Mouse (Mus musculus) intestine, embryonic 15.5 days (tissue): ENCODE measurements around the gene Mmp24. TPM values are rescaled to one million over a fixed set of nuclear protein-coding genes. Genes with fewer than 3 reads are reported as not detected.

Experiments
- ATAC-seq: fragments of 200-750 bp; cut with Nextera tagmentation; 2 replicates; pipeline ENCODE4 v1.8.0; 2017; ENCODE audit warnings: moderate TSS enrichment, moderate library complexity
- H3K27ac ChIP-seq: fragments of 300-500 bp; sonication (generic); 2 replicates; pipeline ENCODE4 v1.5.1; 2015; ENCODE audit warnings: mild to moderate bottlenecking, inconsistent platforms
- H3K27me3 ChIP-seq: fragments of 300-500 bp; sonication (generic); replicated peaks from 2 replicates; pipeline ENCODE4 v1.6.1; 2015; ENCODE audit warnings: inconsistent platforms
- H3K36me3 ChIP-seq: fragments of 300-500 bp; sonication (generic); 2 replicates; pipeline ENCODE4 v1.6.1; 2015; ENCODE audit warnings: inconsistent platforms
- H3K4me1 ChIP-seq: fragments of 300-500 bp; sonication (generic); replicated peaks from 2 replicates; pipeline ENCODE4 v1.6.1; 2015; ENCODE audit warnings: inconsistent platforms
- H3K4me2 ChIP-seq: fragments of 300-500 bp; sonication (generic); replicated peaks from 2 replicates; pipeline ENCODE4 v1.6.1; 2015; ENCODE audit warnings: mild to moderate bottlenecking, inconsistent platforms
- H3K4me3 ChIP-seq: fragments of 300-500 bp; sonication (generic); replicated peaks from 2 replicates; pipeline ENCODE4 v1.5.1; 2015; ENCODE audit warnings: inconsistent platforms
- H3K9ac ChIP-seq: fragments of 300-500 bp; sonication (generic); 2 replicates; pipeline ENCODE4 v1.6.1; 2015; ENCODE audit warnings: inconsistent platforms
- H3K9me3 ChIP-seq: fragments of 300-500 bp; sonication (generic); 2 replicates; pipeline ENCODE4 v1.6.1; 2016; ENCODE audit warnings: inconsistent platforms
- WGBS: fragments of 180-500 bp; shearing (Covaris S2); methylation state at CpG from one replicate; pipeline ENCODE4 v1.1.7; 2015; 5-methylcytosine and 5-hydroxymethylcytosine counted together
- polyA plus RNA-seq: library from polyadenylated mRNA; unstranded; fragments of >200 nt; fragmentation: Nextera tagmentation; extraction: Ambion mirVana; gene quantifications from 2 replicates; pipeline ENCODE4 v1.2.1, GENCODE M21; 2015

Gene Mmp24
- polyA plus RNA-seq, 1 experiment from 2014 or later: 0.24 TPM

DNA sequence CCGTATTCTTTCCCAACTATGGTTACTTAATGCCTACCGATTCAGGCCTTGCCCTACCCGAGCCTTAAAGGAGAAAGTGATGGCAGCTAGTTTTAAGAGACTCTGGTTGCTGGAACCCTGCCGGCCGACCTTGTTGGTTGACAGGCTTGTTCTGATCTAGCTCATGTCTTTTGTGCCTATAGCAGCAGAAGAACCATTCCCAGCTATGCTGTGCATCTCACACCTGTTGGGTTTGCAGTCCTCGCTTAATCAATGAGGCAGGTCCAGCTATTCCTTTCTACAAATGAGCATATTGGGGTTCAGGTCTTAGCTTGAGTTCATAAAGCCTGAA, 30.7 kb downstream of the Mmp24 start:
- Histone ChIP-seq H3K36me3 (no peaks in the 10 kb centered on the region), H3K9ac (no peak overlapping the region), H3K4me3 (no peak overlapping the region), H3K4me2 (no peak overlapping the region), H3K27me3 (no peaks in the 10 kb centered on the region), H3K27ac (no peak overlapping the region), H3K4me1 (peaks cover 7% of the 10 kb centered on the region; the same call in 1 of the 2 replicates), H3K9me3 (no peaks in the 10 kb centered on the region)
- WGBS: 80% methylated on average over 6 of the region's 6 CpGs
- ATAC-seq: no peak

DNA sequence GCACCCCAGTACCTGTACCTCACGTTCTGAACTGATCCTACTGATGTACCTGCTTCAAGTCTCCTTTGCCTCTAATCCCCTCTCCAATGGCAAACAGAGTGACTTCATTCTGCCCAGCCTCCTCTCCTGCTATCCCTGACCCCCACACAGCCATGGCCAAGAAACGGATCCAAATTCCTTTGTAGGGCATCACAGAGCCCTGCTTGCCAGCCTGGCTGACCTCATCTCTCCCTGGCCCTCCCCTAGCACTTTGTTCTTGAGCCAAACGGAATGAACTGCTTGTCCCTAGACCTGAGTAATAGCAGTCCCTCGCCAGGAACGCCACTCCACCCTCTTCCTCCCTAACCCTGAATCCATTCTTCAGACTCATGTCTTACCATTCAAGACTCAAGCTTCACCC, 31.4 kb downstream of the Mmp24 start:
- no peaks in the 10 kb centered on the region for H3K9me3 ChIP-seq
- H3K4me2 ChIP-seq: no peak overlapping the region
- 65% methylated on average over 5 of the region's 5 CpGs for WGBS
- ATAC-seq: no peak
- peaks cover 7% of the 10 kb centered on the region; the same call in 1 of the 2 replicates for H3K4me1 ChIP-seq
- no peaks in the 10 kb centered on the region for H3K27me3 ChIP-seq
- H3K9ac ChIP-seq: no peak overlapping the region
- no peaks in the 10 kb centered on the region for H3K36me3 ChIP-seq
- H3K27ac ChIP-seq: no peak overlapping the region
- no peak overlapping the region for H3K4me3 ChIP-seq

DNA sequence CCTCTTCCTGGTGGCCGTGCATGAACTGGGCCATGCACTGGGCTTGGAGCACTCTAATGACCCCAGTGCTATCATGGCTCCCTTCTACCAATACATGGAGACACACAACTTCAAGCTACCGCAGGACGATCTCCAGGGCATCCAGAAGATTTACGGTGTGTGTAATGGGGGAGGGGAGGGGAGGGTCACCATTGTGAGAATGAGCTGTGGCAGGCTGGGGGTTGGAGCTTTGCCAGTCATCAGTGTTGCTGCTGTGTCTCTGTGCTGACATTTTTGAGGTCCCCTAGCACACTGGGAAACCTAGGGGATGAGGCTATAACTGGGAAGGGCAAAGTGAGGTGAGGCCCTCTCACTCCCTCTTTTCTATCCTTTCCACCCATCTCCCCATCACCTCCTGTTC, 32.3 kb downstream of the Mmp24 start:
- Histone ChIP-seq H3K27ac (no peak overlapping the region), H3K4me3 (no peak overlapping the region), H3K36me3 (no peaks in the 10 kb centered on the region), H3K4me1 (peaks cover 7% of the 10 kb centered on the region; the same call in 1 of the 2 replicates), H3K4me2 (no peak overlapping the region), H3K9me3 (no peaks in the 10 kb centered on the region), H3K9ac (no peak overlapping the region), H3K27me3 (no peaks in the 10 kb centered on the region)
- 33% methylated on average over 4 of the region's 4 CpGs for WGBS
- no peak for ATAC-seq

DNA sequence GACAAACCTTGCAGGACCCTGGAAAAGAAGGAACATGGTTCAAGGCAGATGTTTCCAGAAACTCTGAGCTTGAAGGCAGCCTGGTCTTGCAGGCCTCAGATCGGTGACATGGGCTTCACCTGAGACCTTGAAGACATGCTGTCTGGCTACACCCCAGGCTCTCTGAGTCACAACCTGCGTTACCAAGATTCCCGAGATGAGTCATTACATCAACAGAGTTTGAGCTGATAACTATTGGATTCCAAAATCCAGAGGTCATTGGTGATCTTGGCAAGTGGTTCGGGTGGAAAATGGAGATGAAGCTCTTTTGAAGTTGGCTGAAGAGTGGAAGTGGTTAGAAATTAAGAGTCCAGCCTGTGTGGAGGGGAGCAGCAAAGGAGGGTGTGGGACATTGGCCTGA, 34.5 kb downstream of the Mmp24 start:
- Histone ChIP-seq H3K4me3 (no peak overlapping the region), H3K9ac (no peak overlapping the region), H3K27ac (no peak overlapping the region), H3K4me2 (no peak overlapping the region), H3K4me1 (peaks cover 7% of the 10 kb centered on the region; the same call in 1 of the 2 replicates), H3K27me3 (no peaks in the 10 kb centered on the region), H3K36me3 (no peaks in the 10 kb centered on the region), H3K9me3 (no peaks in the 10 kb centered on the region)
- no peak for ATAC-seq
- 62% methylated on average over 4 of the region's 4 CpGs for WGBS

DNA sequence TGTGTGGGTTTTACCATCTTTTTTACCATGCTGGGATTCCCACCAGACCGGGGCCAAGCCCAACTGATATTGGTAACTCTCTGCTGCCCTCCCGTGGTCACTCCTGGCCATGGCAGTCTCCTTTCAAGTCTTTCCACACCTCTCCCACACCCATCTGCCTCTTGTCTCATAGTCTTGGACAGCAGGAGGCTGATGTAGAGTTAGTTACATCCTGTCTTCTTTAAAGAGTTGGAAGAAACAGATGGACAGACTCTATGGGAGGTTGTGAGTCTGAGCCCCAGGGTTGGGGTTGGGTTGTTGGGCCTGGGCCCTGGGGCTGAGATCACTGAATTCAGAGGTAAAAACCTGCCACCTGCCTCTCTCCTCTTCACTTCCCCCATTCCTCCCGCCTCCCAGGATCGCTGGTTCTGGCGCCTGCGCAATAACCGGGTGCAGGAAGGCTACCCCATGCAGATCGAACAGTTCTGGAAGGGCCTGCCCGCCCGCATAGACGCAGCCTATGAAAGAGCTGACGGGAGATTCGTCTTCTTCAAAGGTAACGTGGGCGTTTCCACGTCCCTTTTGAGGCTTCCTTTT, 36.8 kb downstream of the Mmp24 start:
- no peak for ATAC-seq
- no peaks in the 10 kb centered on the region for H3K9me3 ChIP-seq
- 41% methylated on average over 16 of the region's 16 CpGs for WGBS

DNA sequence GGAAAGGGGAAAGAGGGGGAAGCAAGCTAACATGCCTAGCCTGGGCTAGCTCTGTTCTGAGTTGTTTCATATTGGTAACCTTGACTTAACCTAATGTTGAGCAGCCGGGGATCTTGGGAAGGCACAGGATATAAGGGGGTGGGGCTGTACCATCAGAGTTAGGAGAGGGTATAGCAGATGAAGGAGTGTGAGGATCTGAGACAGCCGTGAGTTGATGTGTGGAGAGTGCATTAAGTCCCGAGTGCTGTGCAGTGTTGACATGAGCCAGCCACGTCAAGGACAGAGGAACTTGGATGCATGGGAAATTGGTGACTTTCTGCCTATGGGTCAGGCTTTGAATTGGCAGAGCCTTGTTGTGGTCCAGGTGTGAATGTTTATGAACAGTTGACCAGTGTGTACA, 37.5 kb downstream of the Mmp24 start:
- no peak overlapping the region for H3K4me2 ChIP-seq
- no peak overlapping the region for H3K4me3 ChIP-seq
- peaks cover 3% of the 10 kb centered on the region for H3K4me1 ChIP-seq
- WGBS: 71% methylated on average over 4 of the region's 4 CpGs
- H3K36me3 ChIP-seq: no peaks in the 10 kb centered on the region
- no peak for ATAC-seq
- no peak overlapping the region for H3K27ac ChIP-seq
- no peaks in the 10 kb centered on the region for H3K27me3 ChIP-seq
- no peak overlapping the region for H3K9ac ChIP-seq
- no peaks in the 10 kb centered on the region for H3K9me3 ChIP-seq

More for the DNA sequence above, 36.8 kb downstream of the Mmp24 start:
- Histone ChIP-seq H3K27me3 (no peaks in the 10 kb centered on the region), H3K4me3 (no peak overlapping the region), H3K4me2 (no peak overlapping the region), H3K4me1 (no peaks in the 10 kb centered on the region), H3K9ac (no peak overlapping the region), H3K27ac (no peak overlapping the region), H3K36me3 (no peaks in the 10 kb centered on the region)

DNA sequence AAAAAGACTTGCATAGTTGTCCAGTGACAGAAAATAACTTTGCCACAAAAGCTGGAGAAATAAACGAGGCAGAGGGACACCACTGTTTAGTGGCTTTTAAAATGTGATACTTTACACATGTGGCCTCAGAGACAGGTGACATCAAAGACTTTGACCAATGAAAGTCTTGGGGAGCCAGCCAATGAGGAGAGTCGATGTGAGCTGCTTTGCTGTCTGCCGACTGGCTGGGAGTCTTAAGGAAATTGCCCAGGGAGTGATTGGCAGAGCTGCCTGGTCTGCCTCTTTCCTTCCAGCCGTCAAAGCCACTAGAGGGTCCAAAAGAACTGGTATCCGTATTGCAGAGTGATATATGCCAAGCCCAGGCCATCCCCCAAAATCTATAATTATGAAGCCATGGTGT, 39.7 kb downstream of the Mmp24 start:
- H3K36me3 ChIP-seq: no peaks in the 10 kb centered on the region
- ATAC-seq: no peak
- WGBS: 30% methylated on average over 5 of the region's 5 CpGs

DNA sequence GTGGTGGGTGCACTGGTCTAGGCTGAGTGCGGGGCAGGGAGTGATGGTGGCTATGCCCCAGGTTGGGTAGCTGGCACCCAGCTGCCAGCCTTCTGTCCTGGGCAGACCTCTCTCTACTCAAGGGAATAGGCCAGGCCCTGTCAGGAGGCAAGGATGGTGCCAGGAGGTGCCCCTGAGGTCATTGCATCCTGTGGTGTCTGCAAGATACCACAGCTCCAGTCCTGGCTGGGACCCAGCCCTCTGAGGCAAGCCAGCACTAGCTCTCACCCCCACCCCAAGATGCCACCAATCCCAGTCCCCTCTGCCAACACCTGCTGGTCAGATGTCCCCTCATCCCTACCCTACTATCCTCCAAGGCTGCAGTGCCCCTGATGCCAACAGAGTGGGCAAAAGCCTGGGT, 41.0 kb downstream of the Mmp24 start:
- H3K4me3 ChIP-seq: no peak overlapping the region
- H3K4me1 ChIP-seq: peaks cover 19% of the 10 kb centered on the region
- no peak overlapping the region for H3K9ac ChIP-seq
- H3K27me3 ChIP-seq: no peaks in the 10 kb centered on the region
- ATAC-seq: no peak
- WGBS: 100% methylated on average over 1 of the region's 1 CpGs
- H3K4me2 ChIP-seq: no peak overlapping the region
- no peaks in the 10 kb centered on the region for H3K9me3 ChIP-seq
- H3K36me3 ChIP-seq: peaks cover 1% of the 10 kb centered on the region; the same call in 1 of the 2 replicates
- H3K27ac ChIP-seq: no peak overlapping the region

More for the DNA sequence above, 39.7 kb downstream of the Mmp24 start:
- H3K4me2 ChIP-seq: no peak overlapping the region
- no peaks in the 10 kb centered on the region for H3K9me3 ChIP-seq
- H3K27ac ChIP-seq: no peak overlapping the region
- no peak overlapping the region for H3K4me3 ChIP-seq
- H3K9ac ChIP-seq: no peak overlapping the region
- no peaks in the 10 kb centered on the region for H3K27me3 ChIP-seq
- peaks cover 19% of the 10 kb centered on the region for H3K4me1 ChIP-seq

DNA sequence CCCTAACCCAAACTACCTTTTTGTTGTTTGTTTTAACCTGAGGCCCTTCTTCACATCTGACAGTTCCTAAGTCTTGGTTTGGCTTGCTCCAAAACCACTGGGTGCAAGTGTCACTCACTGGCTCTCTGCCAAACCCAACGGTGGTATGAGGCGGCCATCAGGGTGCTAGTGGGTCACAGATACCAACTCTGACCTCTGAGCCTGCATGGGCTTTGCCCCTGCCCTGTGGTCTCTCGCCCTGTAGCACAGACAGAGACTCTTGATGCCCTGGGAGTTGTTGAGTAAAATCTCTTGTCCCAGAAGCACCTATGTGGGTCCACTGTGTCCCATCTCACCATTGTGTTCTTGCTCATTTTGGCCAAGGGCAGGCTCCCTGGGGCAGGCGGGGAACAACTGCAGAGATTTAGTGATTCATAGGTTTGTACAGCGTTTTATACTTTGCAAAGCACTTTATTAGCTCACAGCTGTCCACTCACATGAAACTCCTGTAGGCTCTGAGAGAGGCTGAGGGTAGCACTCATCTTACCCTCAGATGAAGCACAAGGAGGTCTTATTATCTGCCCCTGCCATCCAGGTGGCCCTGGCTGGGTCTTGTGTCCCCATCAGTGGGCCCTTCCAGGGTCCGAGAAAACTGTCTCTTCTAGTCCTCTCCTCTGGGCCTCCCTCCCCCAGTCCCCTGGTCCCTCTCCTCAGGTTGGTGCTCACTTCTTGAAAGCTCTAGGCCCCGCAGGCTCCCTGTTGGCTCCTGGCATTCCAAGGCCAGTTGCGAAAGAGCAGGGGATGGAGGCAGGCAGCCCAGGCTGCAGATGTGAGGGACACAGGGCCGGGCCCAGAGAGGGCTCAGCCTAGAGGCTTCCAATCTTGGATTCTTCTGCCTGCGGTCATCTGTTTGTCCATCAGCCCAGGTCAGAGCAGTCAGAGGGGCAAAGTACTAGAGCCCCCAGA, 42.4 kb downstream of the Mmp24 start:
- Histone ChIP-seq H3K9me3 (no peaks in the 10 kb centered on the region), H3K27ac (no peak overlapping the region), H3K9ac (peak overlapping the region; percentile 35), H3K36me3 (peaks cover 11% of the 10 kb centered on the region), H3K4me1 (peaks cover 19% of the 10 kb centered on the region), H3K27me3 (no peaks in the 10 kb centered on the region), H3K4me2 (peak overlapping the region; percentile 83), H3K4me3 (no peak overlapping the region)
- WGBS: 82% methylated on average over 10 of the region's 10 CpGs
- no peak for ATAC-seq

DNA sequence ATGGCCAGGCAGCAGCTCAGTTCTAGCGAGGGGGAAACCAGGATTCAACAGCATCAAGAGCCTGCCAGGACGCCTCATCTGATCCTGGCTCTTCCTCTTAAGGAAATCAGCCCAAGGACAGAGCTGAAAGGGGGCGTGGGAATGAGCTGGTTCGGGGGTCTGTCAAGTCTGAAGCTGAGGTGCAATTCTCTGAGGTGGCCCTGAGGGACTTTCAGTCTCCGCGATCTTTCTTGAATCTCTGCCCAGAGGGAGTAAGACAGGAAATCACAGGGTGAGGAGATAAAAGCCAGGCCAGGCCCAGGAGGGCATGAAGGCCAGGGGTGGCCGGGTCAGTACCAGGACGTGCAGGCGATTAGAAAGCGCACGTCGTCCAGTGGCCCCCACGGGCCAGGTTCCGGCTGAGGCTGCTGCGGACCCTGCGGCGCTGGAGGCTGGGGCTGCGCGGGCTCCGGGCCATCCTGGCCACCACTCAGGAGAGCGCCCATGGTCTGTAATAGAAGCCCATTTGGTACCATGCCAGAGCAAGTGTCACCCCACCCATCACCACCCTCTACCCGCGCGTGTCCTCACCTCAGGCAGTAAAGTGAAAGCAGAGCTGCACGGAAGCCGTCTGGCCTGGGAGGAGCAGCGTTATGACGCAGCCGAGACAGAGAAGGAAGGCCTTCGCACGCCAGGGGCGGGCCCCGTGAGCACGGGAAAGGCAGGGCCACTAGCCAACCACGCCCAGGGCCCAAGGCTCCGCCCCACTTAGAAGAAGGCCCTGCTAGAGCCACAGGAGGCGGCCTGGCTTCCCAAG, 43.7 kb downstream of the Mmp24 start:
- peak overlapping the region; percentile 83 for H3K4me2 ChIP-seq
- H3K36me3 ChIP-seq: peaks cover 17% of the 10 kb centered on the region
- H3K4me3 ChIP-seq: peak overlapping the region; percentile 68
- peak overlapping the region; percentile 80 for H3K27ac ChIP-seq
- H3K9ac ChIP-seq: peak overlapping the region; percentile 77
- H3K9me3 ChIP-seq: no peaks in the 10 kb centered on the region
- H3K4me1 ChIP-seq: peaks cover 19% of the 10 kb centered on the region
- WGBS: 2% methylated on average over 37 of the region's 37 CpGs
- H3K27me3 ChIP-seq: no peaks in the 10 kb centered on the region
- peak; percentile 96 for ATAC-seq

DNA sequence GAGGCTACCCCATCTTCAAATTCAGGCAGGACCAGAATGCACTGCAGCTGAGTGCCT, 44.1 kb downstream of the Mmp24 start, which contains the start of gene BC029722:
Gene BC029722 (minus strand): TSS at position 35 of the 57 bp plus-strand sequence.
- H3K9ac ChIP-seq: peak within 1 kb of the TSS; percentile 77

DNA sequence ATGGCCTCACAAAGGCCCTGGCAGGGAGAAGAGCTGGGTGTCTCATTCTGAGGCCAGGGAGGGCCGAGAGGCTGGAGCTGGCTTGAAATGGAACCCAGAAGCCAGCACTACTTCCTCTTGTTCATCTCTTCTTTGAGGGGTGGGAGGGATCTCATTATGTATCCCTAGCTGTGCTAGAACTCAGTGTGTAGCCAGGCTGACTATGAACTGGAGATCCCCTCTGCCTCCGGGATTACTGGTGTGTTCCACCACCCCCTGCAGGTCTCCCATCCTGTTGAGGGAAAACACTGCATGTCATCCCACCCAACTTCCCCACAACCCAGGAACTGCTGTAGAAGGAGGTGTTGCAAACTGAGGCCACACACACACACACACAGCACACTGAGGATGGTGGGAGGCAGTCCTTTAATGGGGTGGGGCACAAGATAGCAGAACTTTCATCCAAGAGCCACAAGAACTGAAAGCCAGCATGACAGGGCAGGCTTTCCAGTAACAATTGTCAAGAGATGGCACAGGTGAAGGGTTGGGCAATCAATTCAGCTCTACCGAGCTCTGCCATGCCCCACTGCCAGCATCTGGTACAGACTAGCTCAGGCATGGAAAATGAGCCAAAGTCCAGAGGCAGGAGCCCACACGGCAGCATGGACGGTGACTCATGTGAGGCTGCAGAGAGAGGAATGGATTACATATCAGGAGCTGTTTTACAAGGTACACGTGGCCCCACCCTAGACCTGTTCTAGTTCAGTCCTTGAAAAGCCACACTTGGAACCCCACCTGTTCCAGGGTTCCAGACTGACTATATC, 44.5 kb downstream of the Mmp24 start:
- Histone ChIP-seq H3K27me3 (no peaks in the 10 kb centered on the region), H3K27ac (peak overlapping the region; percentile 80)
- 56% methylated on average over 6 of the region's 6 CpGs for WGBS

More for the DNA sequence above, 44.1 kb downstream of the Mmp24 start, which contains the start of gene BC029722:
- no peaks in the 10 kb centered on the region for H3K9me3 ChIP-seq
- peaks cover 19% of the 10 kb centered on the region for H3K4me1 ChIP-seq
- no peaks in the 10 kb centered on the region for H3K27me3 ChIP-seq
- ATAC-seq: no peak
- peak within 1 kb of the TSS; percentile 83 for H3K4me2 ChIP-seq
- peak within 1 kb of the TSS; percentile 80 for H3K27ac ChIP-seq
- H3K36me3 ChIP-seq: peaks cover 17% of the 10 kb centered on the region
- peak within 1 kb of the TSS; percentile 68 for H3K4me3 ChIP-seq

More for the DNA sequence above, 44.5 kb downstream of the Mmp24 start:
- Histone ChIP-seq H3K4me2 (peak overlapping the region; percentile 83), H3K4me1 (peaks cover 19% of the 10 kb centered on the region), H3K4me3 (peak overlapping the region; percentile 68; the same call in 1 of the 2 replicates), H3K9me3 (no peaks in the 10 kb centered on the region), H3K9ac (peak overlapping the region; percentile 77; the same call in 1 of the 2 replicates), H3K36me3 (peaks cover 17% of the 10 kb centered on the region)
- peak; percentile 76 for ATAC-seq
